Mouse (Mus musculus): ENCODE results near the gene Hist4h4. TPM values are rescaled to one million over a fixed set of nuclear protein-coding genes. Genes with fewer than 3 reads are reported as not detected.

Gene Hist4h4
- polyA plus RNA-seq, 1 experiment from 2014 or later = 0.56 TPM

DNA sequence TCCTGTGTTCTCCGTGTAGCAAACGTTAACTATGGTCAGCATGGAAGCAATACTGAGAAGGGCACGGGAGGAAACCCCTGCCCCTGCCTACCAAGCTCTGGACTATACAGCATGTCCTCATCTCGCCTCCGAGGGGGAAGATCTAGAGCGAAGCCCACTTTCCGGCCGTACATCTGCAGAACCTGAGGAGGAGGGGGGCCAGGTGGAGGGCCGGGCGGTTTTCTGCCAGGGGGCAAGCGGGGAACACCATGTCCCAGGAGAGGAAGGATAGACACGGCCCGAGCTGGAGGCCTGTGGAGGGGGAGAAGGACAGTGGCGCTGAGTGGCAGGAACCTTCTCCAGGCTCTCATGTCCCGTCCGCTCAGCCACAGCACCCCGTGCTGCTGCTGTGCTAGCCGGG lies 16.9 kb upstream of the Hist4h4 start:
- no peak overlapping the region for H3K9ac ChIP-seq (replicated peaks; ENCODE audit: low read depth, low read length)
- no peak overlapping the region for H3K27ac ChIP-seq (ENCODE audit: low read depth, low read length)
- H3K4me1 ChIP-seq (ENCODE audit: control insufficient read depth, insufficient read depth, low read length) = no peaks in the 10 kb centered on the region
- H3K4me3 ChIP-seq (ENCODE audit: low read depth, low read length) = no peak overlapping the region
- ATAC-seq (ENCODE audit: low read depth) = no peak
- no peak overlapping the region for H3K4me2 ChIP-seq (ENCODE audit: low read depth, low read length)
- H3K9me3 ChIP-seq (ENCODE audit: control insufficient read depth, low read length) = no peaks in the 10 kb centered on the region
- no peaks in the 10 kb centered on the region for H3K27me3 ChIP-seq (ENCODE audit: control insufficient read depth, insufficient read depth, low read length)
- WGBS = 92% methylated on average over 18 of the region's 18 CpGs
- peaks cover 69% of the 10 kb centered on the region for H3K36me3 ChIP-seq (ENCODE audit: control insufficient read depth, insufficient read depth, low read length)

DNA sequence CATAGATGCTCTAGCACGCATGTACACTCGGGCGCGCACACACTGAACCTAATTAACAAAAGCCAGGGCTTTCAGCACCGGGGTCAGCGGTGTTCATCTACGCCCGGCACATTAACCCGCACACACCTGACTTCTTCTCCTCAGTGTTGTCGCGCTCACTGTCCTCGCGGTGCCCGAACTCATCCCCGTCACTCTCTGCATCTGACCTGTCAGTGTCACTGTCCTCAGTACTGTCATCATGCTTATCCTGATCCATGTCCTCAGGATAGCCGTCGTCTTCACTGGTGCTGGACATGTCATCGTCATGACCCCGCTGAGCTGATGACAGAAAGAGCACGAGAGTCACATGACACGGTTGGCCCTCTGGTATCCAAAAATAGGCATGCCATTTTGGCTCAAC lies 16.2 kb upstream of the Hist4h4 start:
- no peak for ATAC-seq (ENCODE audit: low read depth)
- H3K4me3 ChIP-seq (ENCODE audit: low read depth, low read length) = no peak overlapping the region
- H3K4me1 ChIP-seq (ENCODE audit: control insufficient read depth, insufficient read depth, low read length) = no peaks in the 10 kb centered on the region
- H3K27ac ChIP-seq (ENCODE audit: low read depth, low read length) = no peak overlapping the region
- WGBS = 98% methylated on average over 21 of the region's 21 CpGs
- peaks cover 71% of the 10 kb centered on the region for H3K36me3 ChIP-seq (ENCODE audit: control insufficient read depth, insufficient read depth, low read length)
- no peaks in the 10 kb centered on the region for H3K9me3 ChIP-seq (ENCODE audit: control insufficient read depth, low read length)
- H3K4me2 ChIP-seq (ENCODE audit: low read depth, low read length) = no peak overlapping the region
- H3K9ac ChIP-seq (replicated peaks; ENCODE audit: low read depth, low read length) = no peak overlapping the region
- H3K27me3 ChIP-seq (ENCODE audit: control insufficient read depth, insufficient read depth, low read length) = no peaks in the 10 kb centered on the region

DNA sequence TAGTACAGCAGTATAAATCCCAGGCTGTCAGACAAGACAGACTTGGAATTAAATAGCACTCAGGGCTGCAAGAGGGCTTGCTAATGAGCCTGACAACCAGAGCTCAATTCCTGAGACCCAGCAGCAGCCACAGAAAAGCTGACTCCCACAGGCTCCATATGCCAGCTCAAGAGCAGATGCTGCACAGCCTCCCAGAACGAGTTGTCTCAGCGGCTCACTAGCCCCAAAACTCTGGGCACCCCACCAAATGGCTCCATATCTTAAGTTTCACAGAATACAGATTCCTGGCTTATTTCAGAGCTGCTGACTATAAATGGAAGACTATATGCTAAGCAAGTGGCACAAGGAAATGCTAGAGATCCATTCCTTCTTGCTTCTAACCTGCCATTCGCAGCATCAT lies 13.3 kb upstream of the Hist4h4 start:
- H3K27ac ChIP-seq (ENCODE audit: low read depth, low read length) = no peak overlapping the region
- no peak for ATAC-seq (ENCODE audit: low read depth)
- 93% methylated on average over 3 of the region's 3 CpGs for WGBS
- no peak overlapping the region for H3K4me3 ChIP-seq (ENCODE audit: low read depth, low read length)
- no peaks in the 10 kb centered on the region for H3K27me3 ChIP-seq (ENCODE audit: control insufficient read depth, insufficient read depth, low read length)
- no peaks in the 10 kb centered on the region for H3K9me3 ChIP-seq (ENCODE audit: control insufficient read depth, low read length)
- no peak overlapping the region for H3K9ac ChIP-seq (replicated peaks; ENCODE audit: low read depth, low read length)
- no peaks in the 10 kb centered on the region for H3K4me1 ChIP-seq (ENCODE audit: control insufficient read depth, insufficient read depth, low read length)
- peaks cover 76% of the 10 kb centered on the region for H3K36me3 ChIP-seq (ENCODE audit: control insufficient read depth, insufficient read depth, low read length)
- H3K4me2 ChIP-seq (ENCODE audit: low read depth, low read length) = no peak overlapping the region

DNA sequence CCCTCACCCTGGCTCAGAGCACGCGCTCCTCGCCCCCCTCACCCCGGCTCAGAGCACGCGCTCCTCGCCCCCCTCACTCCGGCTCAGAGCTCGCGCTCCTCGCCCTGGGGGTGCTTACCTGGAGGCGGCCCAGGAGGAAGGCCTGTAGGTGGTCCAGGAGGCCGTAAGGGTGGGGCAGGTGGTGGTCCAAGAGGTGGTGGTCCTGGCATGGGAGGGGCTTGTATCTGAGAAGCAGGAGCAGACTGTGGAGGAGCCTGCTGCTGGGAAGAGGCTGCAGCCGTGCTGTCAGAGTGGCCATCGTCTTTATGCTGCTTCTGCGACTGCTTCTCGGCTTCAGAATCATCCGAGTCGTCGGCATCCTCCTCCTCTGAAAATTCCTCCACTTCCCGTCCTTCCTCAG lies 12.6 kb upstream of the Hist4h4 start:
- H3K27ac ChIP-seq (ENCODE audit: low read depth, low read length) = no peak overlapping the region
- no peak overlapping the region for H3K4me2 ChIP-seq (ENCODE audit: low read depth, low read length)
- 99% methylated on average over 21 of the region's 21 CpGs for WGBS
- no peaks in the 10 kb centered on the region for H3K4me1 ChIP-seq (ENCODE audit: control insufficient read depth, insufficient read depth, low read length)
- H3K9ac ChIP-seq (replicated peaks; ENCODE audit: low read depth, low read length) = no peak overlapping the region
- H3K27me3 ChIP-seq (ENCODE audit: control insufficient read depth, insufficient read depth, low read length) = no peaks in the 10 kb centered on the region
- no peak for ATAC-seq (ENCODE audit: low read depth)
- H3K4me3 ChIP-seq (ENCODE audit: low read depth, low read length) = no peak overlapping the region
- peaks cover 70% of the 10 kb centered on the region for H3K36me3 ChIP-seq (ENCODE audit: control insufficient read depth, insufficient read depth, low read length)
- no peaks in the 10 kb centered on the region for H3K9me3 ChIP-seq (ENCODE audit: control insufficient read depth, low read length)

DNA sequence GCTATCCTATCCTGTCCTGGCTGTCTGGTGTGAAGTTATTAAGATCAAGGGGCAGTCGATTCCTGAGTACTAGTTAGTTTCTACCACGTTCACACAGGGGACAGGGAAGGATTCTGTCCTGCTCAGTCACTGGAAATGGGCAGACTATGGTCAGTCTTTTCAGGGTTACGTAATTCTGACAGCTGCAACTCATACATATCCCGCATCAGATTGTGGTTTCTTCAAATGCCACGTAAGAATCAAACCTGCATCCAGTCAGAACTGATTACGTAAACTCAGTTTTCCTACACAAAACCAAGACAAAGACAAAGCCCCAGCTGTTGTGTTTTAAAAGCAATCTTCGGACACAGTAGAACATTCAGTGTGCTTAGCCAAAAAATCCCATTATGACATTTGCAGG lies 11.2 kb upstream of the Hist4h4 start:
- Histone ChIP-seq H3K9ac (replicated peaks; ENCODE audit: low read depth, low read length) (no peak overlapping the region), H3K4me3 (ENCODE audit: low read depth, low read length) (no peak overlapping the region), H3K27ac (ENCODE audit: low read depth, low read length) (no peak overlapping the region), H3K4me2 (ENCODE audit: low read depth, low read length) (no peak overlapping the region), H3K36me3 (ENCODE audit: control insufficient read depth, insufficient read depth, low read length) (peaks cover 56% of the 10 kb centered on the region), H3K9me3 (ENCODE audit: control insufficient read depth, low read length) (no peaks in the 10 kb centered on the region), H3K4me1 (ENCODE audit: control insufficient read depth, insufficient read depth, low read length) (no peaks in the 10 kb centered on the region), H3K27me3 (ENCODE audit: control insufficient read depth, insufficient read depth, low read length) (no peaks in the 10 kb centered on the region)
- no peak for ATAC-seq (ENCODE audit: low read depth)
- 94% methylated on average over 7 of the region's 7 CpGs for WGBS

DNA sequence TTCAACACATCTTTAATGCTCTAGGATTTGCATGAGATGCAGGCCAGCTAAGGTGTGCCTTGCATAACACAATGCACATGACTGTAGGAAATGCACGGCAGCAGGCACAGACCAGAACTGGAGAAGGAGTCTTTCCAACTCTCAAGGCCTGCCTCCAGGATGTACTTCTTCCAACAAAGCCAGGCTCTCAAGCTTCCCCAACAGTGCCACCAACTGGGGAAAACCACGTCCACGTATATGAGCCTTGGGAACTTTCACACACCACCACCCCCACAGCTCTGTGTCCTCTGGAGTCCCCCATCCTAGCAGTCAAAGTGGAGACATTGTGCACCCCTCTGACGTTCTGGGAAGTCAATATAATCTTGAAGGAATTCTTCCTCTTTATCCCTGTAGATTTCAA lies 8.9 kb upstream of the Hist4h4 start:
- Histone ChIP-seq H3K36me3 (ENCODE audit: control insufficient read depth, insufficient read depth, low read length) (peaks cover 39% of the 10 kb centered on the region), H3K9me3 (ENCODE audit: control insufficient read depth, low read length) (no peaks in the 10 kb centered on the region), H3K27ac (ENCODE audit: low read depth, low read length) (no peak overlapping the region), H3K4me1 (ENCODE audit: control insufficient read depth, insufficient read depth, low read length) (peaks cover 12% of the 10 kb centered on the region), H3K27me3 (ENCODE audit: control insufficient read depth, insufficient read depth, low read length) (no peaks in the 10 kb centered on the region), H3K9ac (replicated peaks; ENCODE audit: low read depth, low read length) (no peak overlapping the region), H3K4me3 (ENCODE audit: low read depth, low read length) (no peak overlapping the region), H3K4me2 (ENCODE audit: low read depth, low read length) (no peak overlapping the region)
- 53% methylated on average over 4 of the region's 4 CpGs for WGBS
- no peak for ATAC-seq (ENCODE audit: low read depth)

DNA sequence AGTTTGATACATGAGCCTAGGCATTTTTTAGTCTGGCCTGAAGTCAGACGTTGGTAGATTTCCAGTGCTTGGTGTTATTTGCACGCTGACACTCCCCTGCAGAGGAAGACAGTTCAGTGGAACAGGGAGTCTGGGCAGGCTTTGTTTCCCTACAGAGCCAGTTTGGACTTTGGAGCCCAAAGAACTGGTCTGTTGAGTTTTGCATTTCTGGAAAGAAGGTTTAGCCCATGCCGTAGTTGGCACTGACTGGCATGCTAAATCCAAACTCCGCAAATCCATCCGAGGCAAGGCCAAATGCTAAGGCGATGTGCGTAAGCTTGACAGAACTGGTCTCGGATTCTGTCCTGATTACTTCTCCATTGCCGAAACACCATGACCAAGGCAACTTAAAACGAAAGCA lies 7.0 kb upstream of the Hist4h4 start:
- Histone ChIP-seq H3K9me3 (ENCODE audit: control insufficient read depth, low read length) (no peaks in the 10 kb centered on the region), H3K4me3 (ENCODE audit: low read depth, low read length) (no peak overlapping the region), H3K4me2 (ENCODE audit: low read depth, low read length) (no peak overlapping the region), H3K4me1 (ENCODE audit: control insufficient read depth, insufficient read depth, low read length) (peaks cover 16% of the 10 kb centered on the region), H3K9ac (replicated peaks; ENCODE audit: low read depth, low read length) (no peak overlapping the region), H3K27me3 (ENCODE audit: control insufficient read depth, insufficient read depth, low read length) (no peaks in the 10 kb centered on the region), H3K27ac (ENCODE audit: low read depth, low read length) (no peak overlapping the region), H3K36me3 (ENCODE audit: control insufficient read depth, insufficient read depth, low read length) (peaks cover 21% of the 10 kb centered on the region)
- no peak for ATAC-seq (ENCODE audit: low read depth)
- 90% methylated on average over 10 of the region's 10 CpGs for WGBS

DNA sequence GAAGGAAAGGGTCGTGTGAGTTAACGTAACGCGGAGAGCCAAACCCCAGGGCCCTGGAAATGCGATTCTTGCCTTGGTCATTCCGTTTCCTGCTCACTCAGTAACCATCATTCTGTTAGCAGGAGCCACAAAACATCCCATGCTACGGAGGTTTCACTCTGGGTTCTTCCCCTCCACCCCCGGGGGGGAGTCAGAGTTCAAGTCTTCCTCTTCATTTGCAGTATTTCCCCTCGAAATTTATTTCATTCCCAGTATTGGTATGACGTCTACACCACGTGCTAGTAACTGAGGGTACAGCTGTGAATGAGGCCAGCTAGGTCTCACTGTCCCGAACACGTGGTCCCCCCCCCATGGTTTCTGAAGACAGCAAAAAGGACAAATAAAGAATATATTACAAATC lies 5.5 kb upstream of the Hist4h4 start:
- 79% methylated on average over 13 of the region's 13 CpGs for whole genome bisulfite sequencing
- peak overlapping the region; percentile 94; the same call in 1 of the 2 replicates for H3K4me2 ChIP-seq (ENCODE audit: low read depth, low read length)
- ATAC-seq (ENCODE audit: low read depth) = no peak
- peaks cover 18% of the 10 kb centered on the region for H3K4me1 ChIP-seq (ENCODE audit: control insufficient read depth, insufficient read depth, low read length)
- H3K27ac ChIP-seq (ENCODE audit: low read depth, low read length) = no peak overlapping the region
- no peaks in the 10 kb centered on the region for H3K27me3 ChIP-seq (ENCODE audit: control insufficient read depth, insufficient read depth, low read length)
- peaks cover 10% of the 10 kb centered on the region; the same call in 1 of the 2 replicates for H3K36me3 ChIP-seq (ENCODE audit: control insufficient read depth, insufficient read depth, low read length)
- H3K9ac ChIP-seq (replicated peaks; ENCODE audit: low read depth, low read length) = no peak overlapping the region
- H3K9me3 ChIP-seq (ENCODE audit: control insufficient read depth, low read length) = no peaks in the 10 kb centered on the region
- H3K4me3 ChIP-seq (ENCODE audit: low read depth, low read length) = no peak overlapping the region

DNA sequence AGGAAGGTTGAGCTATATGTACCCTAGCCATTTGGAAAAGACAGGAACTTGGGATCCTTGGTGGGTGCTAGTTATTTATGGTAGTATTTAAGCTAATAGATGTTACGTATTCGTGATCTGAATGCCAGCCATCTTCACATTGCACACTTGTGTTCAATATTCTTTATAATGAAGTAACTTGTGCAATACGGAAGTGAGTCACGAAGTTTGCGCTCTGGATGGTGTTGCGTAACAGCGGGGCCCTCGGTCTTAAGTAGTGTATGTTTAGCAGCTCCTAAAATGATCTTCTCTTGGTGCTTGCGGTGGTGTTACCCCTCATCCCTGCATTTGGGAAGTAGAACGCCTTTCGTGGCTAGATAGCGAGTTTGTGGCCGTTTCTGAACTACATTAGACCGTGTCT lies 4.9 kb upstream of the Hist4h4 start:
- Histone ChIP-seq H3K4me2 (ENCODE audit: low read depth, low read length) (peak overlapping the region; percentile 94), H3K27me3 (ENCODE audit: control insufficient read depth, insufficient read depth, low read length) (no peaks in the 10 kb centered on the region), H3K4me1 (ENCODE audit: control insufficient read depth, insufficient read depth, low read length) (peaks cover 19% of the 10 kb centered on the region), H3K4me3 (ENCODE audit: low read depth, low read length) (peak overlapping the region; percentile 71), H3K9me3 (ENCODE audit: control insufficient read depth, low read length) (no peaks in the 10 kb centered on the region), H3K36me3 (ENCODE audit: control insufficient read depth, insufficient read depth, low read length) (peaks cover 4% of the 10 kb centered on the region; the same call in 1 of the 2 replicates), H3K9ac (replicated peaks; ENCODE audit: low read depth, low read length) (peak overlapping the region; percentile 52; the same call in 1 of the 2 replicates), H3K27ac (ENCODE audit: low read depth, low read length) (no peak overlapping the region)
- WGBS = 42% methylated on average over 14 of the region's 14 CpGs
- ATAC-seq (ENCODE audit: low read depth) = no peak

Measured in neural tube, embryonic 14.5 days (tissue).